Mouse (Mus musculus) spleen, postnatal 10 days (tissue): ENCODE data around the gene Isyna1.
"Not testable (repeated sequence)": the region's sequence is repeated elsewhere in the genome, so short reads cannot be mapped to it uniquely, and the experiment has no call there.

ENCODE experiments used
- DNase-seq, 2 experiments: peaks; one replicate each; pipeline ENCODE4 v3.0.0; 2021 to 2022; ENCODE audit warnings: low spot score in 2 of 2

Isyna1 gene

DNA sequence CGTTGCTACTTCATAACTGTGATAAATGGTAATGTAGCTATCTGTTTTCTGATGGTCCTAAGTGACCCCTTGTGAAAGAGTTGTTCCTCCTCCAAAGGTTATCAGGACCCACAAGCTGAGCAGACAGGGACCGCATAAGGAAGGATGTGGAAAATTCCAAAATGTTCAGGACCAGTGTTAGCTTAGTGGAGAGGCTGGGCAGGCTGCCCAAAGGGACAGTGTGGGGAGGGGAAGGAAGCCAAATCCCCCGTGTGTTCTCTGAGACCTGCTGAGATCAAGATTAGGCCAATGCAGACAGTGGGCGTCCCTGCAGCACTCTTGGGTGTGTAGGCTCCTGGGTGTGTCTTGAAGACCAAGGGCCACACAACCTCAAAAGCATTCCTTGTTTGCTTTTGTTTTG is 19.3 kb upstream of the Isyna1 start:
- DNase-seq, result no peak

DNA sequence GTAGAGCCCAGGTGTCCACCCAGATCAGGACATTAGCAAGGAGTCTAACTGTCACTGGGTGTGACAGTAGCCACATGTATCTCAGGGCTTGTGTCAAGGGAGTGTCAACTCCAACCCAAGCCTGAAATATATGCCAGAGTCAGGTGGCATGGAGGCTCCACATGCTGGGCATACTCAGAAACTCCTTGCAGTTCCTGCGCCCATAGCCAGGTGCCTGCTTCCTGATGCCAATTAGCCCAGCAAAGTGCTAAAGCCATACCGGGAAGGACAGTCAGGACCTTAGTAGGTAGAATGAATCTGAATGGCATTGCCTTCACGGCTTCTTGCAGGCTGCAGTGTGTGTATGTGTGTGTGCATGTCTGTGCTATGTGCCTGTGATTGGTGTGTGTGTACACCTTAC is 17.0 kb upstream of the Isyna1 start:
- no peak for DNase-seq

DNA sequence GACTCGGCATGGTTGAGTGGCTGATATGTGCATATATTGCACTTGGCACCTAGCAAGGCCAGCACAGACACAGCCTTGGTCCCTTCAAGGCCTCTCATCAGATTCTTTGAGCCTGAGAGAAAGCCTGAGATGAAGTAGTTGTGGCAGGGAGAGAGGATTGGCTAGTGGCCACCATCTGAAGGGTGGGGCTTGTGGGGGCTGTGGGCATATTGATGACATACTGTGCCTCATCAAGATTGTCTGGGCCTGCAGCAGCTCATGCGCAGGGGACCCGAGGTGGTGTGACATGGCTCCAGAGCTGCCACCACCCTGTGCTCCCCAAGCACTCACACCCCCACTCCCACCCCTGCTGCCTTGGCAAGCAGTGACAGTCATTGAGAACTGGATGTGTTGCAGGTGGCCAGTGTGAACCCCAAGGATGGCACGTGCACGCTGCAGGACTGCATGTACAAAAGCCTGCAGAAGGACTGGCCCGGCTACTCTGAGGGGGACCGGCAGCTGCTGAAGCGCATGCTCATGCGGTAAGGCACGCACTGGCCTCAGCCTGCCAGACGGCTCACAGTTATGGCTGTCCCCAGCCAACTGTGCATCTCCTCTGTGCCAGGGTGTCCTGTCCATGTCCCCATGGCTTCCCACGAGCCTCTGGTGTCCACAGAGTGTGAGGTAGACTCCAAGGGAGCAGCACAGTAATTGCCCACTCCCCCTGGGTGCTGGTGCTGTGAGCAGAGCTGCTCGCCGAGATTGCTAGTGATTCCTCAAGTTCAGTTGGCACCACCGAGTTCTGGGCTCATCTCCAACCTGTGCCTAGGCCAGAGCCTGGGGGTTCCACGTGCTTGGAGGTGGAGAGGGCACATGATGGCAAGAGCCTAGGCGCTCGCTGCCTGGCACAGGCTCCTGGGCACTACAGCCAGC is 10.4 kb upstream of the Isyna1 start:
- no peak for DNase-seq

DNA sequence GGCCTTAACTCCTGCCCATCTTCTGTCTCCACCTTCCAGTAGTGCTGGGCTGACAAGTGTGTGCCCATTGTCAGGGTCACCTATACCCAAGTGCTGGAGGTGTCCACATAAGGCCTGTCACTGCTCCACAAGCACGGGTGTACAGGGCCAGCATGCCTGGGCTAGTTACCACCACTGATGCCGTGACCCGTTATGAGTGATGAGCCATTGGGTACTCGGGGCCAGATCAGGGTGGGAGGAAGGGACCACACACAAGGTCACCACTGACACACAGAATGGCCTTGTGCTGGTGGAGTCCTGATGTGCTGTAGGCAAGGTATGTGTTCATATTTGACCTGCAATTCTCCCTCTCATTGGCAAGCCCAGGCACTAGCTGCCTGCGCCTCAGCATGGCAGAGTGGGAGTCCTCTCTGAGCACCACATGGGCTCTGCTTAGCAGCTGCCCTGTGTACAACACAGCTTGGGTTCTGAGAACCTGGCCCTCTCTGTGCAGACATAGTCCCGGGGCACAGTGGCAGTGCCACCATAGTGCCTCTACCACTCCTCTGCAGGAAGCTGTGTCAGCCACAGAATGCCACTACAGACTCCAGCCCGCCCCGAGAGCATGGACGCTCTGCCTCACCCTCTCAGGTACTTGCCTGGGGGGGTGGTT is 9.4 kb upstream of the Isyna1 start:
- DNase-seq, result no peak

DNA sequence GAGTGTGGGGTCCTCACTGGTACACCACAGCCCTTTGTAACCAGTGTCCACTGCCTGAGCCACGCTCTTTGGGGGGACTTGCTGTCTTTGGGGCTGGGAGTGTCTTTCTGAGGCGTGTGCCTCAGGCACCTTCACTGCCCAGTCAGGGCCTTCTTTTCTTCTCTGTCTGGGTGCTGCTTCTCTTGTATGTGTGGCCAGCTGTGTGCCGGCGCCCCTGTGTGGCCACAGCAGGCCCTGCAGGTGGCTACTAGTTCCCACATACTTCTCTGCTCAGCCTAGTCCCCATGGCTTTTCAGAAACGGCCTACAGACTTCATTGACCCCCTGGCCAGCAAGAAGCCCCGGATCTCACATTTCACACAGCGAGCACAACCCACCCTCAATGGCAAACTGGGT is 8.9 kb upstream of the Isyna1 start:
- peak in 1 of 2 experiments; percentile 72 for DNase-seq

DNA sequence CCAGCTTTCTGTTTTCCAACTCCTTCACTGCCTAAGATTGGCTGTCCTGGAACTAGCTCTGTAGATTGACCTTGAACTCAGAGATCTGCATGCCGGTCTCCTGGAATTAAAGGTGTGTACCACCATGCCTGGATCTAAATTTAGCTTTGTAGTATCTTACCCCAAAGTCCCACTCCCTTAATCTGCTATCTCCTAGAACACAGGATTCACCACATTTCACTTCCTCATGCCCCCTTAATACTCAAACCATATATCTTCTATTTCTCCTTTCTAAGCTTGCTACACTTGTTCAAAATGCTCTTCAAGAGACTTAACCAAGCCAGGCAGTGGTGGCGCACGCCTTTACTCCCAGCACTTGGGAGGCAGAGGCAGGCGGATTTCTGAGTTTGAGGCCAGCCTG is 6.2 kb upstream of the Isyna1 start:
- DNase-seq, result not testable (repeated sequence)

DNA sequence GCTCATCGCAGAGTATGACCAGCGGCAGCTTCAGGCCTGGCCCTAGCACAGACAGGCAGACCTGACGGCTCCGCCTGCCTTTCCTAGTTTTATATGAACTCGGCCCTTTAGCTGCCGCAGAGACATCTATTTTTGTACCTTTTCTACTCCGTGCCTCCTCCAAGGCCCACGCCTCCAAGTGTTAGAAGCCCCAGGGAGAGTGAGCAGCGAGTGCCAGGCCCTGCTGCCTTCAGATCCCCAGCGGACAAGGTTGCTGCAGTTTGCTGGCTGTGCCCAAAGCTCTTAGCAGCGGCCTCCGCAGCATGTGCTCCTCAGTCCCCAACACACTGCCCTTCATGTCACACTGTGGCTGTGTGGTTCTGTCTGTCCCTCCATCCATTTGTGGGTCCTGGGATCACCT is 2.6 kb upstream of the Isyna1 start:
- no peak for DNase-seq

DNA sequence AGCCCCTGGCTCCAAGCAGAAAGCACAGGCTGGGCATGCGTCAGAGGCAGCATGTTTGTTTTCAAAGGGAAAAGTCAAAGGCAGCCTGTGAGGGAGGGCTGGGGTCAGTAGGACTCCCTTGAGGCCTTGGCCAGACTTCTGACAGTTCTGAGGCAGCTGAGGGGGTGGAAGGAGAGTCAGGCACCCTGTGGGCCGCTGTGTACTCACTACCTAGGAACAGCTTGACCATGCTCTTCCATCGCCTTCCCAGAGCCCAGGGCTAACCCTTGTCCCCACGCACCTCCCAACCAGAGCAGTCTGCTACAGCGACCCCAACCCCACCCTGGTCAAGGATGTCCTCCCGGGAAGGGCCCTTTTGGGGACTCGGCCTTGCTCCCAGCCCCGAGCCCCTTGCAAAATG is 1.0 kb upstream of the Isyna1 start:
- no peak for DNase-seq

DNA sequence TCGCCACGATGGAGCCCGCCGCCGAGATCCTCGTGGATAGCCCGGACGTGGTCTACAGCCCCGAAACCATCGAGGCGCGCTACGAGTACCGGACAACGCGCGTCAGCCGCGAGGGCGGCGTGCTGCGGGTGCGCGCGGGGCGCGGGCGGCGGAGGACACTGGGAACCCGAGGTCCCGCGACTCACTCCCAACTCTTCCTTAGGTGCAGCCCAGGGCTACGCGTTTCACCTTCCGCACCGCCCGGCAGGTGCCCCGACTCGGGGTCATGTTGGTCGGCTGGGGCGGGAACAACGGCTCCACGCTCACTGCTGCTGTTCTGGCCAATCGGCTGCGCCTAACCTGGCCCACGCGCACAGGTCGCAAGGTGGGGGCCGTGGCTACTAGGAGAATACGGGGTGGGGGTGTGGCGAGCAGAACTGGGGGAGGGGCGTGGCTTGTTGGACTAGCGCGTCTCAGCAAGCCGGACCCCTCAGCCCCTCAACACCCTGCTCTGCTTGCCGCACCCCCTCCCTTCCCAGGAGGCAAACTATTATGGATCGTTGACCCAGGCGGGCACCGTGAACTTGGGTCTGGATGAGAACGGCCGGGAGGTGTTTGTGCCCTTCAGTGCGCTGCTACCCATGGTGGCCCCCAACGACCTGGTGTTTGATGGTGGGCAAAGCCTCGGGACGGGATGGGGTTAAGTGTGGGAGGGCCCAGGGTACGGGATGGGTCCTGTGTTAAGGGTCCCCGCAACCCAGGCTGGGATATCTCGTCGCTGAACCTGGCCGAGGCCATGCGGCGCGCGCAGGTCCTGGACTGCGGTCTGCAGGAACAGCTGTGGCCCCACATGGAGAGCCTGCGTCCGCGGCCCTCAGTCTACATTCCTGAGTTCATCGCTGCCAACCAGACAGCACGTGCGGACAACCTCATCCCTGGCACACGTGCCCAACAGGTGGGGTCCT is 720 bp downstream of the Isyna1 start:
- peak in 1 of 2 experiments; percentile 57 for DNase-seq

DNA sequence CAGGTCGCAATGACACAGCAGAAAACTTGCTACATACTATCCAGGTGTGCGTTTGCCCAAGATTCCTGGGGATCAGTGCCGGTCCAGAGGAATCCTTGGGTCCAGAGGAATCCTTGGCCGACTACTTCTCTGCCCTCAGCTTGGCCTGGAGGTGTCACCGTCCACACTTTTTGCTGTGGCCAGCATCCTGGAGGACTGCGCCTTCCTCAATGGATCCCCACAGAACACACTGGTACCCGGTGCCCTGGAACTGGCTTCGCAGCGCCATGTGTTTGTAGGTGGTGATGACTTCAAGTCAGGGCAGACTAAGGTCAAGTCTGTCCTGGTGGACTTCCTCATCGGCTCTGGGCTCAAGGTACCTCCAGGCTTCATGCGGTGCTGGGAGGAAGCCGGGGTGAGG is 1.6 kb downstream of the Isyna1 start:
- DNase-seq, result no peak

DNA sequence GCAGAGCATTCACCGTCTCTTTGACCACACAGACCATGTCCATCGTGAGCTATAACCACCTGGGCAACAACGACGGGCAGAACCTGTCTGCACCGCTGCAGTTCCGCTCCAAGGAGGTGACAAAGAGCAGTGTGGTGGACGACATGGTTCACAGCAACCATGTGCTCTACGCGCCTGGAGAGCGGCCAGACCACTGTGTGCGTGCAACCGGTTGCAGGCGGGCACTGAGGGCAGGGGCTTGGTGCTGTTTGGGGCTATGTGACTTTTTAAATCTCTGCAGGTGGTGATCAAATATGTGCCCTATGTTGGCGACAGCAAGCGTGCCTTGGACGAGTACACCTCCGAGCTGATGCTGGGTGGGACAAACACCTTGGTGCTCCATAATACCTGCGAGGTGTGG is 2.0 kb downstream of the Isyna1 start:
- DNase-seq, result no peak

DNA sequence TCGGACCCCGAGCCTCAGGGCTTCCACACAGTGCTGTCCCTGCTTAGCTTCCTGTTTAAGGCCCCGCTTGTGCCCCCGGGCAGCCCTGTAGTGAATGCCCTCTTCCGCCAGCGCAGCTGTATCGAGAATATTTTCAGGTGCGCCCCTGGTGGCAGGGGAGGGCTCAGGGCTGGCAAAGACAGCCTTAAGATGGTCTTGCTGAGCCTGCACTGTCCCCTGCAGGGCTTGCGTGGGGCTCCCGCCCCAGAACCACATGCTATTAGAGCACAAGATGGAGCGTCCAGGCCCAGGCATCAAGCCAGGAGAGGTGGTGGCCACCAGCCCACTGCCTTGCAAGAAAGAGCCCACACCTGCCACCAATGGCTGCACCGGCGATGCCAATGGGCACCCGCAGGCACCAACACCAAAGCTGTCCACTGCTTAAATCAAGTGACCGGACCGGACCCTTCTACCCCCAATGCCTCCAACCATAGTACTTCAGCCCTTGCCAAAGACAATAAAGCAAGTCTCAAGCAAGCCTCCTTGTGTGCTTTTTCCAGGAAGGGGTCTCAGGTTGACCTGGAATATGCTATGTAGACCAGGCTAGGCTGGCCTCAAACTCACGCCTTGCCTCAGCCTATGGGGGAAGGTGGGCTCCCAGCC is 2.7 kb downstream of the Isyna1 start:
- DNase-seq, result peak in 1 of 2 experiments; percentile 77

DNA sequence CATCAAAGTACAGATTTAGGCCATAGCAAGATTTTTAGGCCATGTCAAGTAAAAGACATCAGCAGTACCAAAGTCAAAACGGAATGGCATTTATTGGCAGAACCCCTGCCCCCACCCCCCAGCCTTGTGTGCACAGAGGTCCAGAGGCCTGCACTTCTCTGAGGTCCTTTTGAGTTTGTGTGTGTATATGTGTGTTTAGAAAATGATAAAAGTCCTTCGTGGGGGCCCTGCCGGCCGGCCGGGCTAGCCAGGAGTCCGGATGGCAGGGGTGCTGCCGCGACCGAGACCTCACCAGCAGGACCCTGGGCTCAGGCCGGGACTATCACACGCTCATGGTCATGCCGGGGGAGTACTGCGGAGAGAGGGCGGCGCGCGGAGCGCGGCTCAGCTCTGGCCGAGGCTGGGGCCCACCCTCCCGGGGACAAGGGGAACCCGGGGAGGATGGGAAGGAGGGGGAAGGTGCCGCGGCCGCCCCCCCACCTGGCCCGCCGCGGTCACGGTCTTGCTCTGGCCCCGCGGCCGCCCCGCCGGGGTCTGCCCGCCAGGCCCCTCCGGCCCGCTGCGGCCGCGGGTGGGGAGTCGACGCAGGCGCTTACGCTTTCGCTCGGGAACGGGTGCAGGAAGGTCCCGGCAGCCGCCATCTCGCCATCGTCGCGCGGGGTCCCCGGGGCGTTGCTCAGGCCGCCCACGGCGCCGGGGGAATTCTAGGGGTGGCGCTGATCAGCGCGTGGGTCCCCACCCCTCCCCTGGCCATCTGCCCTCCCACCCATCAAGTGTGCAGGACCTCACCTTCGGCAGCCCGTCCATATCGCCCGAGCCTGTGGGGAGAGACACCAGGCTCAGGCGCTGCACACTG is 3.5 kb downstream of the Isyna1 start:
- DNase-seq, result no peak

DNA sequence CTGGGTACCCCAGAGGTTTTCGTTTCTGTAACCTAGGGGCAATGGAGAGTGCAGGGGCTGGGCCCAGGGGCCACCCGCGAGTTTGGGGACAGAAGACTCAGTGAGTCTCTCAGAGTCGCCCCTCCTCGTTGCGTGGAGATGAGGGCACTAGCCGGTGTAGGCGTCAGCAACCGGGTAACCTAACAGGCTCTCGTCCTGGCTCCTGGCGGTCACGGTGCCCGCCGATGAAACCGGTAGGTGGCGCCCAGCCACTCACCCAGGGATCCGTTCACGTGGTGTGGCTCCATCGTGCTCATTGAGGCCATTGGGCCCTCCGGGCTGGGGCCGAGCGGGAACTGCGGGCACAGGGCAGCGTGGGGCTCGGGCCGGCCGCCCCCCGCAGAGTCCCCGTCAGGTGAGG is 4.1 kb downstream of the Isyna1 start:
- DNase-seq, result peak in 1 of 2 experiments; percentile 61

DNA sequence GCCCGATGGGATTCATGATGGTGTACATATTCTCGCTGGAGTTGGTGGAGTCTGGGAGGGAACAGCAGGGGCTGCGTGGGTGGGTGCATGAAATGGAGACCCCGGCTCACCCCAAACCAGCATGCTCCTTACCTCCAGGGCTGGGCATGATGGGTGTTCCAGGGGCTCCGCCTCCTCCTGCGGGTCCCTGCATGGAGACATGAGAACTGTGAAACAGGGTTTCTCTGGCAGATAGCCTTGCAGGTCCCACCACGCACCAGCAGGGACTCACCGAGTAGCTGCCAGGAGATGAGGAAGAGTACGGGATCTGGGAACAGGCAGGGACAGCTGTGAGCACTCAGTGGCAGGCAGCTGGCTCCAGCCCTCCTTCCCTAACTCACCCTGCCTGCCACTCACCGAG is 4.5 kb downstream of the Isyna1 start:
- peak in 1 of 2 experiments; percentile 20 for DNase-seq

DNA sequence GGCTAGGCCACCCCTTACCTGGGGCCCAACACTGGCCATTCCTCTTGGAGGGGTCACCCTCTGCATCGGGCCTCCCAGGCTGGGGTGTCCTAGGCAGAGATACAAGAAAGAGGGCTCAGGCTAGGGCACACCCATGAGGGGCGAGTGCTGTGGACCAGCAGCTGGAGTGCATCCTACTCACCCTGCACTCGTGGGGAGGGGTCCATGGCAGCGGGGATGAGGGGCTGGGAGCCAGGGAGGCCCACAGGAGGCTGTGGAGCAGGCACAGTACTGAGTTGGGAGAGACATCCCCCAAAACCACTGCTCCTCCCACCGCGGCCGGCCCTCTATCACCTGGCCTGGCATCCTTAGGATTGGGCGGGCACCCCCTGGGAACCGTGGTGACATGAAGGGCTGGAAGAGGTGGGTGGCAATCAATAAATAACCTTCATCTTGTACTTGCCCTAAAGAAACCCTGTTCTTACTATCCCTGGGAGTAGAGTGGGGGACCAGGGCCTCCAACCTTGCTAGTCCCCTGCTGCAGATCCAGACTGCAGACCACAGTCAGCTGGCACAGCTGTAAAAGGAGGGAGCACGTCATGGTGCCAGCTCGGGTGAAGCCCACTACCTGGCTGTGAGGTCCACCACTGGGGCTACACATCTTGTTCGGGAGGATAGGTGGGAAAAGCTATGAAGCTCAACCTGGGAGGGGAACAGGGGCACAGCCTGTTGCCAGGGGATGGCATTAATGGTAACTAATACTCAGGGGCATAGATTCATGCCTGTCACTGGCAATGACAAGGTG is 5.5 kb downstream of the Isyna1 start:
- DNase-seq, result no peak

DNA sequence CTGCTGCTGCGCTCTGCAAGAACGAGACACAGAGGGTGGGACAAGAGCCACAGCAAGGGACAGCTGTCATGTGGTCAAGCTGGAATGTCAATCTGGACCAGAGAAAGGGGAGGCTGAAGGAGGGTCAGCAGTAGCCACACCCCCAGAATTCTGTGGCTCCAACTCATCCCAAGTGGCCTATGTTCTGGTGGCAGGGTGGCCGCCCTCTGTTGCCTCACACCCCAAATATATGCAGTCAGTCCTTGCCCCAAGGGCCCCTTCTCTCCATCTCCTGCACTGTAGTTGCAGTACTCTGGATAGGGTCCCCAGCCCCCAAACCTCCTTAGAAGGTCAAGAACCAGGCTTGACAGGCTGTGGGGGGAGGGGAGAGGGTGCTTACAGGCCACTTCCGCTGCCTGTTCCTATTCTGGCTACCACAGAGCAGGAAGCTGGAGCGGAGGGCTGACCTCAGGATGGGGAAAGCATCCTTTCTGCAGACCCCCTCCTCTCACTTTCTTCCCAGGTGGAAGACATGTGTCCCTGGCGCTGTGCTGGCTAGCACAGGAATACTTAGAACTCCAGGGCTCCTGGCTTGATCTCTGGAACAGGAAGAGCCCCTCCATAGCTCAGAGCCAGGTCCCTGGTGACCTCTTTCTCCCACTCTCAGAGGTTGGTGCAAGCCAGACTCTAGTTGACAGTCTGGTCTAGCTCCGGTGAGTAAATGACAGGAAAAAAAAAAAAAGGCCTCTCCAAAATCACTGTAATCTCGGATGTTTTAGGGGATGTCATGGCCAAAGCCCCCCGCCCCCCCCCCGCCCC is 6.5 kb downstream of the Isyna1 start:
- peak in 1 of 2 experiments; percentile 46 for DNase-seq

DNA sequence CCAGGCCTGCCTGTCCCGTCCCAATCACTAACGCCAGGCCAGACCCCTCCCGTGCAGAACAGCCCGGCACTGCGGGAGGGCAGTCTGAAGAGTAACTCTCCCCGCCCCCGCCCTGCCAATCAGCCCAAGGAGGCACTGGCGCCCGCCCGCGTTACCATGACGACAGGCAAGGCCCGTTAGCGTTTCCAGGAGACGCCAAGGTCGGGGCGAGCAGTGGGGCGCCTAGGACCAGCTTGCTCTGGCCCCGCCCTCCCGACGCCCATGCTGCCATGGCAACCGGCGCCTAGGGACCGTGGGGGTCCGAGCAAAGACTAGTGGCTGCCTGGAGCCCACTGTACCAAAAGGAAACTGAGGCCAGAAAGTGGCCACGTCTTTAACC is 7.1 kb downstream of the Isyna1 start:
- DNase-seq, result peak; percentile 55 to 88
